Mouse (Mus musculus): ENCODE results near the gene Mroh9. TPM values are rescaled to one million over a fixed set of nuclear protein-coding genes. Genes with fewer than 3 reads are reported as not detected.

Gene Mroh9
- polyA plus RNA-seq (2017; shearing (Covaris generic)) = not detected

DNA sequence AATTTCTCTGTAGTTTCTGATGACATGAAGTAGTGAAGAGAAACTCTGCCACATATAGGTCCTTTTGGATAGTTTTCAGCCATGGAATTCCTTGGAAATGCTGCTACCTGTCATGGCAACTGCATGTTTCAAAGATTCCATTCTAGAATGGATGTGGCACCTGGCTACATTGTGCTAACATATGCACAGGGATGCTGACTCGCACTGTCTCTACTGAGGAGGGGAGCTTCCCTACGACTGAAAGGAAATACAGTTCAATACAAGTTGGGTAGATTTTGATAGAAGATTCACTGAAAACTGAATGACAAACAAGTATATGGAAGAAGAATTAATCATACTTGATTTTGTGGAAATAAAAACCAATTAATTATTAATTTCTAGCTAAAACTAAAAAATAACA is at the start of gene Mroh9:
Gene Mroh9 (minus strand): TSS at position 101 of the 400 bp plus-strand sequence.
- no peak for ATAC-seq

- ATAC-seq = no peak
Measured at GRCm38 (mm10) chr1:163129976-163130375, 44.5 kb upstream of the Mroh9 start.

DNA sequence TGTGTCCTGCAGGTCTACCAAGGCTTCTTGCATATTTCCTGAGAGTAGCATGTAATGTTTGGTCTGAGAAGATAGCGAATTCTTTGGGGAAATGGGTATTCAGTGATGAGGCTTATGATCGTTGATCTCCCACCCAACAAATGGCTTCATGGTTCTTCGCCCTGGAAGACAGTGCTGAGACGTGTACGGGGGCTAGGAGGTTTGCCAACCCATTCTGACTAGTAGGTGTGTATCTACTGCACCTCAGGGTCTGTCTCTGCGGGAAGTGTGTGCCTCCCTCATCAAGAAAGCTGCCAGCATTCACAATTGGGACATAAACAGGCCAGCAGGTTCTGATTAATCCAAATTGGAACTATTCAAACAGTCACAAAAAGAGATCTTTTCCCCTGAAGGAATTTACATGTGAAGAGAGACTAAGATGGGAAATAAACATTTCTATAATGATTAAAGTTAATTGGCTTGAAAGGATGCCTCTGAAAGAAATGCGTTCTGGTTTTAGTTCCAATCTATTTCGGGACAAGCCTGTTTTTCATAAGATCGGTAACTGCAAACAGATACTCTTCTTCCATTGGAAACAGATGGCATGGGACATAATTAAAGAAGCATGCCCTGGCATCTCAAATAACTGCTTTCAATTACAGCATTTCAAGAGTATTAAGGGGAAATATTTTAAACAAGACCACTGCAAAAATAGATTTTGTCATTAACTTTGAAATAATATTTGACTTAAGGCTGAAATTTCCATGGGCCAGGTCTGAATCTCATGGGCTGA is 43.8 kb upstream of the Mroh9 start:
- no peak for ATAC-seq

DNA sequence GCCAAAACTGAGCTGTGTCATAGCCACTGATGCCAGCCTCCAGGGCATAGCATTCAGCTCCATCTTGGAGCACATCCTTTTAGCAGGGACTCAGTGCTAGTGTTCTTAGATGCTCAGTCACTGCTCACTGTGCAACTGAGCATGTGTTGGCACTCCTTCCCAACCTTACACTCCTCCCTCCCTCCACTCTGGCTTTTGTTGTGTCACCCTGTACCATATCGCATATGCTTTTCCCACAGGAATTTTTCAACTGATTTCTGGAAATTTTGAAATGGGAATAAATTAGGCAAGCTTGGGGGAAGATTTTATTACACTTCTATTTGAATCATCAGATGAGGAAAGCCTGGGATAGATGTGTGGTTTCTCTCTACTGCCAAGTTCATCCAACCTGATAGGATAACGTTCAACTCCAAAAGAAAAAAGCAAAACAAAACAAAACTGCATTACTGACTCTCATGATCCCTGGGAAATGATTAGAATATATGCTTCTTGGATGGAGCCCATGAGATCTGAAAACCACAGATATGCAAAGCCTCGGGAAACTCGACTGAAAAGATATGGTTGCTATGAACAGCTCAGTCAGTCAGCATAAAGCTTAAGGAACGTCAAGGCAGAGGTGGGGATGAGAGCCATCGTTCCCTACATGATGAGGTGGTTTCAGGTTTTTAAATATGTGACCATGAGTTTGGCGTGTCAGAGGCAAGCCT is 40.9 kb upstream of the Mroh9 start:
- no peak for ATAC-seq

DNA sequence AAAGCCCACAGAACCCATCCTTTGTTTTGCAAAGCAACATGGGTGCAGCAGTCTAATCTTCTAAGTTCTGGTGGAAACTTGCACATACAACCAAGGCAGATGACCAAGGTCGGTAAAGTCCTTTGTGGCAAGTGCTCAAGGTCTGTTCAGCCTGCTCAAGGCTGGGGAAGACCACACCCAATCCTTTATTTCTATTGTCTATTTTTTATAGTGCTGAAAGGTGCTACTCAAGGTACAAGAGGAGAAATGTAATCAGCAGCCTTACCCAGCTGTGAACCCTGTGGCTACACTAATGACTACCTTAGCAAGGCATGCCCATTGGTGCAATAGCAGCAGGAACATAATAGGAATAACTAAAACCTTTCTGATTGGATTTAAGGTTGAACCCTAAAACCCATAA is 36.9 kb upstream of the Mroh9 start:
- ATAC-seq = no peak

DNA sequence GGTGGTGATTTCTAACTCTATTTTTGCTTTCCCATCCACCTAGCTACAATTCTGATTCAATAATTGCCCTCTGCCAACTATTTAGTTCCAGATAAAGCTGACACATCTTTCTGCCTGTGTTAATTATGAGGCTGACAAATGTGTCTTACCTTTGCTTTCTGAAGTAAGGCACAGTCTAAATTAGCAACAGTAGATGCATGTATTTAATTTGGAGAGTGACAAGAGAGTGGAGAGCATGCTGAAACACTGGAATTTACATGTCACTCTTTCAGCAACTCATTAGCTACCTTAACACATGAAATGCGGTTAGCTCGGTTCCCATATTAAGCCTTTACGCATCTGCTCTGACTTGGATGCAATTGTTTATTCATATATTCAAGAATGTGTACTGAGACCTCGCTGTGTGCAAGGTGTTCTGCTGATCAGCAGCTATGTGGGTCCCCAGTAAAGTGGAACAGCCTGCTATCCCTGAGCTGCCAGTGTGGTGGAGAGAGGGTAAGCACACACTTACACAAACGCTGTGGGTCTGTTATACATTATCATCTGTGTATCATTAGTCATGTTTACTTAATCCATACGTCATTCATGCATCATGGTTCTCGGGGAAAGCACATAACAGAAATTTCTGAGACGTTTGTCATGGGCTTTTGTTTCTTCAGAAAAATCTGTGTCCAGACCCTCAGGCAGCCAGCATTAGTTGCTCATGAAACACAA is 28.1 kb upstream of the Mroh9 start:
- ATAC-seq = no peak

DNA sequence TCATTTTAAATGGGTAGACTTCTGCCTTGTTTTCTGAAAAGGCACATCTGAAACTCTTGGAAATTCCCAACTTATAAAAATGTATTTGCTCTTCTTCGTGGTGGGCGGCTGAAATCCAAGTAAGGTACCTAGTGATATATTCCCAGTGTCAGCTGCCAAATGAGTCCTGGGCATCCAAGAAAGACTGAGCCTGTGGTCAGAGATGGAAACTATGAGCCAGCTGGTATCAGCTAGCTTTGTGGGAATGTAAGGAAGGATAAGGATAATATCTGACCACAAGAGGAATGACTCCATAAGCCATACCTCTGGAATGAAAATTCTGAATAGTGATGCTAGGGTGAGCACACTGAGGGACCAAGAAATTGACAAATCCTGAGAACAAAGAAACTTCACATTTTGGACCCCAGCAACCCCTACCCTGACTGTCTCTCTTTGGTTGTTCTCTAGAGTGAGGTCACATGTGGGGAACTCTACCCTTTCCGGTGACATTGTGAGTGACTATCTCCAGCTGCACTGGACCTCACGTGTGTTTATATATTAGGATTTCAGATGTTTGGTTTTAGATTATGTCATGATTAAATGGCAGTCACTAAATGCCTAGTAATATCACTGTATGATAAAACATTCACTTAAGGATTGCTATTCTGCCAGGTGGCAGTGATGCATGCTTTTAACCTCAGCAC is 27.2 kb upstream of the Mroh9 start:
- ATAC-seq = no peak

GRCm38 (mm10) chr1:163104960-163105359 is 19.5 kb upstream of the Mroh9 start:
- no peak for ATAC-seq

- ATAC-seq = no peak
Measured at GRCm38 (mm10) chr1:163091438-163092155, 6.1 kb upstream of the Mroh9 start.

GRCm38 (mm10) chr1:163070502-163070901 is 15.0 kb downstream of the Mroh9 start:
- no peak for ATAC-seq

DNA sequence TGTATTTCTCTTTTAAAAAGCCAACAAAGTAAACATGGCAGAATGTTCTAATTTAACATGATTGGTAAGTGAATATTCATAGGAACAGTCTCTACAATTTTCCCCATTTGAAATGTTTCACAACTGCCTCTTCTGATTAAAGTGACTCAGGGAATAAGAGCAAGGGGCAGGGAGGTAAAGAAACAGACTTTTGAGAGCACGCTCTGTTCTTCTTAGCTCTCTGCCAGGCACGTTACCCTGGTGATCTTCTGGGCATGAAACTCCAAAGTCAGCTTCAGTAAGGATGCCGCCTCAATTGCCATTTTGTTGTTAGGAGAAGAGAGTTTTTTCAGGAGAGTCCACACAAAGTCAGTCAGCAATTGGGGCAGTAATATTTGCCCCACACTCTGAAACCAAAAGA is 25.1 kb downstream of the Mroh9 start:
- ATAC-seq = no peak

DNA sequence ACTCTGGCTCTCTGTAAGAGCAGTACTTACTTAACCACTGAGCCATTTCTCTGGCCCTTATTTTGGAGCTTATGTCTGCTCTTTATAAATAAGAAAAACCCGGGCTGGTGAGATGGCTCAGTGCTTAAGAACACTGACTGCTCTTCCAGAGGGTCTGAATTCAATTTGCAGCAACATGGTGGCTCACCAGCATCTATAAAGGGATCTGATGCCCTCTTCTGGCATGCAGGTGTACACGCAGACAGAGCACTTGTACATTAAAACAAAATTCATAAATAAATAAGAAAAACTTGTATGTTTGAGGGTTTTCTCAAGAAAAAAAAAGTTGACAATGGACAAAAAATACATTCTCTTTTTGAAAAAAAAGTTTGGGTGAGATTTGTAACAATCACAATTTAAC is 28.1 kb downstream of the Mroh9 start:
- no peak for ATAC-seq

DNA sequence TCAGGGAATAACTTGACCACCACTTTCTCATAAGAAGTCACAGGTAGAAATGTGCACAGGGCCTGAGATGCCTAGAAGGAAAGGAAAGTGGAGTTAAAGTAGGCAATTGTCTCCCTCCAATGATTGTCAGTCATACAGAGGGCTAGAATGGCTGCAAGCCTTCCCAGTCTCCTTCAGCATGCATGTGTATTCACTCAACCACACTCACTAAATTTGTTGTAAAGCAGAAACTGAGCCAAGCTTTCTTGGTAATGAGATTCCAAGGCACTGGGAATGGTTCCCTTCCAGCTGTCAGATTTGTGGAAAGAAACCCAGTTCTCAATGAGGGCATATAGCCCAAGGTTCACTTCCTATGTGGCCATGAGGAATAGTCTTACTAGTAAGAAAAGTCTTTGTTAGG is 29.8 kb downstream of the Mroh9 start:
- ATAC-seq = no peak

DNA sequence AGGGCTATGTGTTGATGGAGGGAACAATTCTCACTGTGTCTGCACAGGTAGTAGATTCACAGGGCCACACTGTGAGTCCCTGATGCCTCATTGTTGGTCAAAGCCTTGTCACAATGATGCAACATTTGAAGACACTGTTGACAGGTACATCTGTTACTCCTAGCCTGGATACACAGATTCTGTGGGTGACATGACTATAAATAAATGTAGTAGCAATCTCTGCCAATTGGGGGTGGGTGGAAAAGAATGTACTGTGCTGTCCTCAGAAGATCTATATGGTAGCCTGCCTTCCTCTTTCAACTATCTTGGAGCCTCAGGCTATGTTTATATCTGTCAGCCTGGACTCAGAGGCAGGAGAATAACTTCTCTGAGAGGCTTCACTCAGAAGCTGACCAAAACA is 62.4 kb downstream of the Mroh9 start:
- no peak for ATAC-seq

DNA sequence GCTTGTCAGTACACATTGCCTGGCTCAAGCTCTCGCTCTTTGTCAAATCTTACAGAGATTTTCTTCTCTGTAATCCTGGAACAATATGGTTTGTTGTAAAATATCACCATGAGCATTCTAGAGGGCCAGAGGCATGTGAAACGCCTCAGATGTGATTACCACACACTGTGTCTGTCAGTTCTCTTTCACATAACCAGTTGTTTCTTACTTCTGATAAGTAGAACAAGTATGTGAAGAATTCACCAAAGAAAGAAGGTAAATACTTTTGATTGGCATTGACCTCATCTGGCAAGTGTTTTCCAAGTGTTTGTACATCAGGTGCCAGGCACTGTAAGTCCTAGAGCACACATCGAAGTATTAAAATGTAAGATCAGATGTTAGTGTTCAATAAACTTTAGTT is 76.2 kb downstream of the Mroh9 start:
- no peak for ATAC-seq

DNA sequence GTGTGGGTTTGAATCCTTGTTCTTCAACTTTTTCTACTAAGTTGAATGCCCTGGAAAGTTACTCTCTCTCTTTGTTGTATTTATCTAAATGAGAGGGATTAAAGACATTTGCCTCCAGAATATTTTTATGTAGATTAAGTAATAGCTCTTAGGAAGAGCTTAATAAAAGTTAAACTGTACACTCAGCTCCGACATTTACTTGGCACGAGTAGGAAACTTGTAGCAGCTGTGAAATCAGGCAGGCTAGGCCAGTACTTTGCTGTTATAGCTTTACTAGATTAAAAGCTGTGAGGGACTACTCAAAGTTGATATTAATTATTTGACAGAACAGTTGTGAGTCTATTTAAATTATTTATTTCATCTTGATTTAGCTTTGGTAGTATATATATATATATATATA is 82.0 kb downstream of the Mroh9 start:
- no peak for ATAC-seq

- no peak for ATAC-seq
Measured at GRCm38 (mm10) chr1:163001271-163001829, 84.1 kb downstream of the Mroh9 start.

- no peak for ATAC-seq
Measured at GRCm38 (mm10) chr1:162987546-162987945, 97.9 kb downstream of the Mroh9 start.

- ATAC-seq = no peak
Measured at GRCm38 (mm10) chr1:162986777-162987176, 98.7 kb downstream of the Mroh9 start.

DNA sequence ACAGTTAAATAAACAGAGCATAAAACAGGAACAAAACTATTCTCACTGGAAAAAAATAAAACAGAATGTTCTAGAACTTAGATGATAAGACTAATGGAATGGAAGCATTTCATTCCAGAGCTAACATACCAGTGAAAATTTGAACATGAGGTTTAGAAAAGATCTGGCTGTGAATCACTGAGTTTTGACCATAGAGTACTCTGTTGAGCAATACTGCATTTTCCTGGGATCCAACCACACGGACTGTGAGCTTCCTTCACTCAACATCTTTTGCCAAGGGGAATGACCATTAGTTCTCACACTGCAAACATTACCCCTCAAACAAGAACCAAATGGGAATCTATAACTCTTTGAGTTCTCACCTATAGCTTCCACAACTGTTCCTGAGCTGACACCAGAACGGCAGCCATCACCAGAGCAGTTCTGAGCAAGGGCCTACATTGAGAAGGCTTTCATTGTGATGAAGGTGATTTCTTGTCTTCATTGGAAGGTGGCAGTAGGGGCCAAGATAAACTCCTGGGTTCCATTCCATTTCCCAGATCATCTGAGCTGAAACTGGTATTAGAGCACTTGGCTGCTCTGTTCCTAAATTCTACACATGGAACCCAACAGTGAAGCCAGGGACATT is 99.2 kb downstream of the Mroh9 start:
- no peak for ATAC-seq

- no peak for ATAC-seq
Measured at GRCm38 (mm10) chr1:162984428-162984827, 101.0 kb downstream of the Mroh9 start, which contains the start of gene Fmo3. Fmo3 (minus strand) TSS chr1:162984528.
